Mouse (Mus musculus) skeletal muscle tissue, postnatal 0 days (tissue): ENCODE measurements around the gene Insm2. TPM values are rescaled to one million over a fixed set of nuclear protein-coding genes. Genes with fewer than 3 reads are reported as not detected.

Experiments
- polyA plus RNA-seq: library from polyadenylated mRNA; unstranded; fragments of >200 nt; fragmentation: Nextera tagmentation; extraction: Ambion mirVana; gene quantifications from 2 replicates; pipeline ENCODE4 v1.2.1, GENCODE M21; 2015

Insm2 gene
- not detected in 2 replicates for polyA plus RNA-seq

DNA sequence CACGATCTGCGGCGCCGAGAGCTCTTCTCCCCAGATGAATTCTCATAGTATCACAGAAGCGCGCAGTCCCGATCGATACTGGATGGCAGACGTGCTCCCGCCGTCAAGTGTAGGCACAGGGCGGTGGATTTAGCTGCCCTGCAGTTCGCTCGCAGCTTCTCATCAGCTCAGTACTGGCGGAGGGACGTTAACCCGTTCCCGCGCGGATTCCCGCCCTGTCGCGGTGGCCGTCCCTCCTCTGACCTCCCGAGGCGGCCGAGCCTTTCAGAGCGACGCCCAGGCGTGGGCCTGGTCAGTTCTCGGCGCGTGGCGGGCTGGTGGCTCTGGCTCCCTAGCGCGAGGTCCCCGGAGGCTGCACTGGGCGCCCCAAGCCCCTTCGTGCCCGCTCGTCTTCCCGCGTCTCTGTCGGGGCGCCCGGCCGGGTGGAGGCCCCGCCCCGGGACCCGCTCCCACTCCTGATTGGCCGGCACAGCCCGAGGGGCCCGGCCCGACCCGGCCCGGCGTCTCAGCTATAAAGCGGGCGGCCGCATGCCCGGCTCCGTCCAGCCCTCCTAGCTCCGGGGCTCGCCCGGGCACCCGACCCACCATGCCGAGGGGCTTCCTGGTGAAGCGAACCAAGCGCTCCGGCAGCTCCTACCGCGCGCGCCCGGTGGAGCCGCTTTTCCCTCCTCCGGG, at the start of gene Insm2:
TSS of gene Insm2 (plus strand) at position 541 of the 675 bp plus-strand sequence.

DNA sequence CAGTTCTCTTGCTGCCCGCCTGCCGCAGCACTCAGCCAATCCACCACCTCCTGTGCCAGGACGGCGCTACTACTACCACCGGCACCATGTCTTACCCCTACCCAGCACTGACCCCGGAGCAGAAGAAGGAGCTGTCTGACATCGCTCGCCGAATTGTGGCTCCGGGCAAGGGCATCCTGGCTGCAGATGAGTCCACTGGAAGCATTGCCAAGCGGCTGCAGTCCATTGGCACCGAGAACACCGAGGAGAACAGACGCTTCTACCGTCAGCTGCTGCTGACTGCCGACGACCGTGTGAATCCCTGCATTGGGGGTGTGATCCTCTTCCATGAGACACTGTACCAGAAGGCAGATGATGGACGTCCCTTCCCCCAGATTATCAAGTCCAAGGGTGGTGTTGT, 34.0 kb upstream of the Insm2 start, which contains the start of gene Aldoart2:
TSS of gene Aldoart2 (plus strand) at position 34 of the 400 bp plus-strand sequence.

Other genes starting within 250 kb of the Insm2 start
- gene Psma6, start 215.2 kb upstream of the Insm2 start, polyA plus RNA-seq = 455 and 462 TPM in 2 replicates
- gene Nfkbia, start 106.8 kb upstream of the Insm2 start, polyA plus RNA-seq = 69.8 and 86.8 TPM in 2 replicates
- gene Aldoart2, start 34.2 kb upstream of the Insm2 start, polyA plus RNA-seq = 0.14 and 0.27 TPM in 2 replicates
- 10.0 and 10.2 TPM in 2 replicates for gene Ralgapa1, start 221.7 kb downstream of the Insm2 start, polyA plus RNA-seq
- gene Brms1l, start 236.9 kb downstream of the Insm2 start, polyA plus RNA-seq = 13.3 and 13.9 TPM in 2 replicates